Mouse (Mus musculus) ES-E14 (cell line): ENCODE results near the gene Rfx1.

Experiments
- CHD2 ChIP-seq: IDR thresholded peaks from 2 replicates; pipeline ENCODE4 v1.6.1; 2014; ENCODE audit warnings: mild to moderate bottlenecking, low read depth, low read length, inconsistent platforms
- HCFC1 ChIP-seq: IDR thresholded peaks from 2 replicates; pipeline ENCODE4 v1.6.1; 2012; ENCODE audit warnings: low read length, inconsistent platforms, borderline replicate concordance; ENCODE audit not compliant: insufficient read depth
- MAFK ChIP-seq: IDR thresholded peaks from 2 replicates; pipeline ENCODE4 v1.6.1; 2014; ENCODE audit warnings: mild to moderate bottlenecking, low read depth, low read length, inconsistent platforms; ENCODE audit not compliant: insufficient read depth
- ZC3H11A ChIP-seq: IDR thresholded peaks from 2 replicates; pipeline ENCODE4 v1.6.1; 2012; ENCODE audit warnings: low read depth, mild to moderate bottlenecking, inconsistent platforms, low read length, borderline replicate concordance

GRCm38 (mm10) chr8:84073230-84073976 lies 6.8 kb downstream of the Rfx1 start:
- TF ChIP-seq HCFC1, result no peak
- TF ChIP-seq CHD2, result no peak
- TF ChIP-seq ZC3H11A, result no peak
- no peak for TF ChIP-seq MAFK
